Mouse (Mus musculus): ENCODE results near the gene Pex11g. TPM values are rescaled to one million over a fixed set of nuclear protein-coding genes. Genes with fewer than 3 reads are reported as not detected.
A peak's percentile ranks its signal among the peaks of the same experiment; 100 is the strongest.

Pex11g gene
- polyA plus RNA-seq, 1 experiment from 2014 or later = 3.4 TPM

- no peak within 1 kb of the TSS for H3K4me3 ChIP-seq
- no peak within 1 kb of the TSS for H3K9ac ChIP-seq
- H3K36me3 ChIP-seq = no peaks in the 10 kb centered on the region
- no peak within 1 kb of the TSS for H3K27ac ChIP-seq
- ATAC-seq = no peak
- H3K4me2 ChIP-seq = no peak within 1 kb of the TSS
- H3K27me3 ChIP-seq (replicated peaks) = peaks cover 3% of the 10 kb centered on the region
- H3K4me1 ChIP-seq = peaks cover 16% of the 10 kb centered on the region
- no peaks in the 10 kb centered on the region for H3K9me3 ChIP-seq (replicated peaks)
Observed at GRCm38 (mm10) chr8:3470562-3470961, 3.1 kb upstream of the Pex11g start, which contains the start of gene Tex45. Gene Tex45 (plus strand): TSS chr8:3470862.

GRCm38 (mm10) chr8:3468838-3469237, 1.4 kb upstream of the Pex11g start:
- H3K4me1 ChIP-seq = peaks cover 16% of the 10 kb centered on the region
- no peak overlapping the region for H3K4me3 ChIP-seq
- ATAC-seq = no peak
- H3K36me3 ChIP-seq = no peaks in the 10 kb centered on the region
- H3K27me3 ChIP-seq (replicated peaks) = no peaks in the 10 kb centered on the region; the same call in 1 of the 2 replicates
- H3K9ac ChIP-seq = no peak overlapping the region
- WGBS (ENCODE audit: insufficient replicate concordance) = 69% methylated on average over 1 of the region's 1 CpGs
- H3K27ac ChIP-seq = no peak overlapping the region
- H3K4me2 ChIP-seq = no peak overlapping the region
- H3K9me3 ChIP-seq (replicated peaks) = no peaks in the 10 kb centered on the region

DNA sequence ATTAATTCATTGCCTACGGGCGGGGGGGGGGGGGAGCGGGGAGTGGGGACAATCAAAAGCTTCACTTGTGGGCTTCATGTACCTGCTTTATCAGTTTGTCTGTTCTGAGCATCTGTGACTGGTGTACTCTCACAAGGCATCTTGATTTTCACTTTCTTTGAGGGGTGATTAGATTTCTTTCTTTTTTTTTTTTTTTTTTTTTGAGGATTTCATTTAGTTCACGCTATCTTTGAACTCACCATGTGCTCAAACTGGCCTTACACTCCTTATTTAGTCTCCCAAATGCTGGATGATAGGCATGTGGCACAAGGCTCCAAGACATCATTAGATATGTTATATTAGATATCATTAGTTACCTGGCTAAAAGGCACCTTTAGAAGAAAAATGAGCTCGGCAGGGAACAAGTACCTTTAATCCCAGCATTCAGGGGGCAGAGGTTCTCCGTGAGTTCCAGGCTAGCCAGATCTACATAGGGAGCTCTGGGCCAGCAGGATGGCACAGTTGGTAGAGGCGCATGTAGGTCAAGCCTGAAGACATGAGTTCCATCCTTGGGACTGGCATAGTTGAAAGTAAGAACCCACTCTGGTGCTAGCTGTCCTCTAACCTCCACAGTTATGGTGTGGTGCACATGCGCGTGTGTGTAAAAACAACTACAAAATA, 536 bp upstream of the Pex11g start:
- Histone ChIP-seq H3K4me1 (peaks cover 16% of the 10 kb centered on the region), H3K27me3 (replicated peaks) (no peaks in the 10 kb centered on the region), H3K36me3 (no peaks in the 10 kb centered on the region), H3K4me3 (peak overlapping the region; percentile 64), H3K9ac (peak overlapping the region; percentile 70), H3K4me2 (peak overlapping the region; percentile 81), H3K27ac (peak overlapping the region; percentile 58), H3K9me3 (replicated peaks) (no peaks in the 10 kb centered on the region)
- 50% methylated on average over 9 of the region's 9 CpGs for WGBS (ENCODE audit: insufficient replicate concordance)
- ATAC-seq = no peak; the same call in 1 of the 2 replicates

DNA sequence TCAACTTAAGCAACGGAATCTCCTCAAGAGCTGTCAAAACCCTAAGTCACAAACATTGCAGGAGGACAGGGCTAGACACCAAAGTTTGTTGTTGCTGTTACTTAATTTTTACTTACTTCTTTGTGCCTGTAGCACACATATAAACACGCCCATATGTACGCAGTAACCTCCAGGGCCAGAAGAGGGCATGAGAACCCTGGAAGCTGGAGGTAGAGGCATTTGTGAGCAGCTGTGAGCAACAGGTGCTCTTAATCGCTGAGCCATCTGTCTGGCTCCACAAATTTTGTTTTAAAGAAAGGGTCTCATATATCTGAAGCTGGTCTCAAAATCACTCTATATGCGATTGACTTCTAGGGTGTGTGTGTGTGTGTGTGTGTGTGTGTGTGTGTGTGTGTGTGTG, 3.2 kb downstream of the Pex11g start:
- peaks cover 21% of the 10 kb centered on the region for H3K4me1 ChIP-seq
- no peak overlapping the region for H3K4me3 ChIP-seq
- no peaks in the 10 kb centered on the region for H3K9me3 ChIP-seq (replicated peaks)
- ATAC-seq = no peak
- no peak overlapping the region for H3K9ac ChIP-seq
- WGBS (ENCODE audit: insufficient replicate concordance) = 56% methylated on average over 5 of the region's 5 CpGs
- no peak overlapping the region for H3K27ac ChIP-seq
- H3K27me3 ChIP-seq (replicated peaks) = no peaks in the 10 kb centered on the region
- no peaks in the 10 kb centered on the region for H3K36me3 ChIP-seq
- no peak overlapping the region for H3K4me2 ChIP-seq

DNA sequence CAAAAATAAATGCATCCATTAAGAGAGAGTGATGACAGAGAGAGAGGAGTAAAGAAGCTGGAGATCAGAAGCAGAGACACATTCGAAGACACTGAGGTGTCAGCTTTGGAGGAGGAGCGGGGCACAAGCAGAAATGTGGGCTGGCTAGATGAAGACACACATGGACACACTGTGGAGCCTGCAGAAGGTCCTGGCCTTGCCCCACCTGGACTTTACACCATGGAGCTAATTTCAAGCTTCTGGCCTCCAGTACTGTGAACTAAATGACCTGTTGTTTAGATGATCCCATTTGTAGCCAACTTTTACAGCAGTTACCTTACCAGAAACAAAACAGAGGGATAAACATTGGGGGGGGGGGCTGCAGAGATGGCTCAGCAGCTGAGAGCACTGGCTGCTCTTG, 4.2 kb downstream of the Pex11g start:
- 76% methylated on average over 2 of the region's 2 CpGs for WGBS (ENCODE audit: insufficient replicate concordance)
- Histone ChIP-seq H3K27ac (no peak overlapping the region), H3K4me2 (no peak overlapping the region), H3K4me1 (peaks cover 18% of the 10 kb centered on the region), H3K36me3 (no peaks in the 10 kb centered on the region), H3K9me3 (replicated peaks) (no peaks in the 10 kb centered on the region), H3K4me3 (no peak overlapping the region), H3K9ac (no peak overlapping the region), H3K27me3 (replicated peaks) (no peaks in the 10 kb centered on the region)
- ATAC-seq = no peak

DNA sequence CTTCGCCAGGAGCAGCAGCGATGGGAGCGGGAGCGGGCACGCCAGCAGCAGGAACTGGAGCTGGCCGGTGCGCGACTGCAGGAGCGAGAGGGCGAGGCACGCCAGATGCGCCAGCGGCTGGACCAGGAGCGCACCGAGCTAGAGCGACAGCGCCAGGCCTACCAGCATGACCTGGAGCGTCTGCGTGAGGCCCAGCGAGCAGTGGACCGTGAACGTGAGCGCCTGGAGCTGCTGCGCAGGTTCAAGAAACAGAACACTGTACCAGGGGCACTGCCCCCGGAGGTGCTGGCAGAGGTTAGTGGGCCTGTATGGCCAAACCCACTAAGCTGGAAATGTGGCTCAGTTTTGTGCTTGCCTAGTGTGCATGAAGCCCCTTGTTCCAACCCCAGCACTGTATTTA, 15.5 kb downstream of the Pex11g start:
- ATAC-seq = no peak
- H3K4me3 ChIP-seq = no peak overlapping the region
- no peak overlapping the region for H3K9ac ChIP-seq
- H3K9me3 ChIP-seq (replicated peaks) = no peaks in the 10 kb centered on the region
- no peak overlapping the region for H3K27ac ChIP-seq
- no peaks in the 10 kb centered on the region for H3K27me3 ChIP-seq (replicated peaks)
- 89% methylated on average over 25 of the region's 25 CpGs for WGBS (ENCODE audit: insufficient replicate concordance)
- peaks cover 96% of the 10 kb centered on the region for H3K36me3 ChIP-seq
- no peak overlapping the region for H3K4me2 ChIP-seq
- H3K4me1 ChIP-seq = no peaks in the 10 kb centered on the region

GRCm38 (mm10) chr8:3450670-3451069, 16.8 kb downstream of the Pex11g start:
- H3K27me3 ChIP-seq (replicated peaks) = no peaks in the 10 kb centered on the region
- no peaks in the 10 kb centered on the region for H3K9me3 ChIP-seq (replicated peaks)
- no peak overlapping the region for H3K4me3 ChIP-seq
- no peak overlapping the region for H3K9ac ChIP-seq
- H3K4me1 ChIP-seq = no peaks in the 10 kb centered on the region
- ATAC-seq = no peak
- H3K27ac ChIP-seq = no peak overlapping the region
- 34% methylated on average over 5 of the region's 5 CpGs for WGBS (ENCODE audit: insufficient replicate concordance)
- peaks cover 90% of the 10 kb centered on the region for H3K36me3 ChIP-seq
- H3K4me2 ChIP-seq = no peak overlapping the region

DNA sequence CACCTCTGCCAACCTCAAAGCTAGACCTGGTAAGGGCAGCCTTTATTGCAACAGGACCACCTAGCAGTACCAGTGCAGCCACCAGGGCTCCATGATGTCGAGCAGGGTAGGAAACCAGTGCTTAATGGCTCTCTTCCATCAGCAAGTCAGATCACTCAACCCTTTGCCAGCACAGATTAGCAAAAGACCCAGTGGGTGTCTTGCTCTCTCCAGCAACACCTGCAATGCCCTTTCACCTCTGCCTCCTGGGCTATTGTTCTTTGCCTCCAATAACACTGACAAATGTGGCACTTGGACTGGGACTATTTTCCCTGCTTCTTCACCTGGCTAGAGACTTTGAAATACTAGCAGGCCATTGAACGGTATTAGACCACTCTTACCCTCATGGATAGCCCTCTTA, 18.3 kb downstream of the Pex11g start:
- Histone ChIP-seq H3K27ac (no peak overlapping the region), H3K9me3 (replicated peaks) (no peaks in the 10 kb centered on the region), H3K36me3 (peaks cover 81% of the 10 kb centered on the region), H3K9ac (no peak overlapping the region), H3K27me3 (replicated peaks) (no peaks in the 10 kb centered on the region), H3K4me3 (no peak overlapping the region), H3K4me2 (no peak overlapping the region), H3K4me1 (no peaks in the 10 kb centered on the region)
- 75% methylated on average over 2 of the region's 2 CpGs for WGBS (ENCODE audit: insufficient replicate concordance)
- no peak for ATAC-seq

GRCm38 (mm10) chr8:3439510-3439909, 28.0 kb downstream of the Pex11g start:
- Histone ChIP-seq H3K4me2 (no peak overlapping the region), H3K4me1 (peaks cover 11% of the 10 kb centered on the region), H3K27me3 (replicated peaks) (no peaks in the 10 kb centered on the region), H3K9me3 (replicated peaks) (no peaks in the 10 kb centered on the region), H3K27ac (no peak overlapping the region), H3K4me3 (no peak overlapping the region), H3K36me3 (peaks cover 67% of the 10 kb centered on the region), H3K9ac (no peak overlapping the region)
- no peak for ATAC-seq
- 74% methylated on average over 12 of the region's 12 CpGs for WGBS (ENCODE audit: insufficient replicate concordance)

DNA sequence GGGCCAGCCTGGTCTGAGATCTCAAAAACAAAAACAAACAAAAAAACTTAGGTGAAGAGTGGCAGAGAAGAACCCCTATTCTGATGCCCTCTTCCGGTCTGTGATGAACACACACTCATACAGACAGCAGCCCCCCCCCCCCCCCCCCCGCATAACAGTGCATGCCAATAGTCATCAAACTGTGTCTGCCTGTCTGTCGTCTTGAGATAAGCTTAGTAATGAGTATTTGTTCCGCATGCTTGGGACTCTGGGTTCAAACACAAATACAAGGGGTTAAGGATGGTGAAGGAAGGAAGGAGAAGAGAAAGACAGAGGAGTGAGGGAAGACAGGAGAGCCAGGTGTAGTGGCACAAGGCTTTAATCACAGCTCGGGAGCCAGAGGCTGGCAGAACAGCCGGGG, 31.0 kb downstream of the Pex11g start:
- H3K9ac ChIP-seq = no peak overlapping the region
- ATAC-seq = peak; percentile 72
- WGBS (ENCODE audit: insufficient replicate concordance) = 50% methylated on average over 6 of the region's 6 CpGs
- H3K27me3 ChIP-seq (replicated peaks) = no peaks in the 10 kb centered on the region
- no peak overlapping the region for H3K4me2 ChIP-seq
- H3K4me1 ChIP-seq = peaks cover 11% of the 10 kb centered on the region
- no peak overlapping the region for H3K4me3 ChIP-seq
- H3K27ac ChIP-seq = no peak overlapping the region
- no peaks in the 10 kb centered on the region for H3K9me3 ChIP-seq (replicated peaks)
- H3K36me3 ChIP-seq = peaks cover 92% of the 10 kb centered on the region

DNA sequence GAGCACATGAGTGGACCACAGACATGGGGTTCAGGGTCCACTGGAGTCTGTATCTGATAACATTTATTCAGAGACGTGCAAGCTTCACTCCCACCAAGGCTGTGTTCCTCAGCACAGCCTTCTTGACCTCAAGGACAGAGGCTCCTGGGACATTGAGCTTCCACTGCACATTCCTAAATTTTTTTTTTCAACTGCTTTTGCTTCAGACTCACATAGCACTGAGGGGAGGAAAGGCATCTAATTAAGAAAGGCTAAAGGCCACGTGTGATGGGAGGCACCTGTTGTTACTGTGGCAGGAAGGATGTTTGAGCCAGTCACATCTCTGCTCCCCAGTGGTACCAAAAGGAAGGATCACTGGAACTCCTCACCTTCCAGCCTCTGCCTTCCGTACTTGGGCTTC, 36.4 kb downstream of the Pex11g start:
- ATAC-seq = no peak
- Histone ChIP-seq H3K9me3 (replicated peaks) (no peaks in the 10 kb centered on the region), H3K36me3 (peaks cover 72% of the 10 kb centered on the region), H3K4me1 (peaks cover under 1% of the 10 kb centered on the region), H3K27me3 (replicated peaks) (no peaks in the 10 kb centered on the region), H3K4me2 (no peak overlapping the region), H3K4me3 (no peak overlapping the region), H3K27ac (no peak overlapping the region), H3K9ac (no peak overlapping the region)
- WGBS (ENCODE audit: insufficient replicate concordance) = 73% methylated on average over 3 of the region's 3 CpGs

DNA sequence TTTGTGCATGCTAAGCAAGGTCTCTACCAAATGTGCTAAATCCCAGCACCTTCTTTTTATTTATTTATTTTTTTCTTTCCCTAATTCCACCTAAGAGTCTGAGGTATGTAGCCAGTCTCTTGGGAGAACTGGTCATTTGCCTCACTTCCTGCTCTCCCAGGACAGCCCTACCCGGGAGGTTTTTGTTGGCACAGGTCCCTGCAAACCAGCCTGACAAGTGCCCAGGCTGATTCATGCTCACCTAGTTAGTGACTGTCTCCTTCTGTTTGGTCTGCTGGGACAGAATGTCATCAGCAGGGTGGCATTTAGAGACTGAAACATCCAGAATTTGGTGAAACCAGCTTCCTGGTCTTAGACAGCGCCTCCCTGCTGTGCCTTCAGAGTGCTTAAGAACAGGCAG, 37.5 kb downstream of the Pex11g start:
- H3K4me2 ChIP-seq = no peak overlapping the region
- no peak overlapping the region for H3K27ac ChIP-seq
- H3K9me3 ChIP-seq (replicated peaks) = no peaks in the 10 kb centered on the region
- no peak overlapping the region for H3K4me3 ChIP-seq
- no peaks in the 10 kb centered on the region for H3K27me3 ChIP-seq (replicated peaks)
- no peaks in the 10 kb centered on the region for H3K4me1 ChIP-seq
- ATAC-seq = no peak
- no peak overlapping the region for H3K9ac ChIP-seq
- 71% methylated on average over 2 of the region's 2 CpGs for WGBS (ENCODE audit: insufficient replicate concordance)
- H3K36me3 ChIP-seq = peaks cover 65% of the 10 kb centered on the region

DNA sequence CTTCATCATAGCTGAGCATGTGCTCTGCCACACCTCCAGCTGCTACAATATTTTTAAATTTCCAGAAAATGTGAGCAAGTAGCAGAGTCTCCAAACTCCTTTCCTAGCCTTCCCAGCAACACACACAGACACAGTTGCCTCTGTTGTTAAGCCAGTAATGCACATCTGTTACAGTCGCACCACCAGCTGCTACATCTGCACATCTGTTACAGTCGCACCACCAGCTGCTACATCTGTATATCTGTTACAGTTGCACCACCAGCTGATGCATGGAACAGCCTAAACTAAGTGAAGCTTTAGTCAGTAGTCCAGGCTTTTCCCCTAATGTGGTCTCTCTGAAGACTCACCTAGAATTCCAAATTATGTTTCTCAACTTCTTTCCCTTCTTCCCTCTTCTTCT, 39.1 kb downstream of the Pex11g start:
- Histone ChIP-seq H3K4me3 (no peak overlapping the region), H3K4me1 (no peaks in the 10 kb centered on the region), H3K9ac (no peak overlapping the region), H3K27ac (no peak overlapping the region), H3K9me3 (replicated peaks) (no peaks in the 10 kb centered on the region), H3K4me2 (no peak overlapping the region), H3K27me3 (replicated peaks) (no peaks in the 10 kb centered on the region), H3K36me3 (peaks cover 52% of the 10 kb centered on the region)
- 74% methylated on average over 2 of the region's 2 CpGs for WGBS (ENCODE audit: insufficient replicate concordance)
- no peak for ATAC-seq

All from liver, embryonic 12.5 days (tissue).